Mouse (Mus musculus): ENCODE data around the gene Gstm3. TPM values are rescaled to one million over a fixed set of nuclear protein-coding genes. Genes with fewer than 3 reads are reported as not detected.
A peak's percentile ranks its signal among the peaks of the same experiment; 100 is the strongest.
"Not testable (repeated sequence)": the region's sequence is repeated elsewhere in the genome, so short reads cannot be mapped to it uniquely, and the experiment has no call there.

Gstm3 gene
- polyA plus RNA-seq, 1 experiment from 2014 or later = 54.0 TPM

- Histone ChIP-seq H3K4me2 (replicated peaks; ENCODE audit: low read depth) (no peak overlapping the region), H3K4me3 (ENCODE audit: low read depth, low read length) (no peak overlapping the region), H3K36me3 (ENCODE audit: control insufficient read depth, insufficient read depth, low read length) (no peaks in the 10 kb centered on the region), H3K27me3 (ENCODE audit: control insufficient read depth, insufficient read depth, low read length) (no peaks in the 10 kb centered on the region), H3K9ac (ENCODE audit: low read length) (no peak overlapping the region), H3K27ac (replicated peaks) (no peak overlapping the region), H3K4me1 (replicated peaks; ENCODE audit: control insufficient read depth, insufficient read depth) (no peaks in the 10 kb centered on the region), H3K9me3 (ENCODE audit: control insufficient read depth, low read length) (no peaks in the 10 kb centered on the region)
- DNase-seq (ENCODE audit: low spot score) (no peak), ATAC-seq (ENCODE audit: low FRiP score, low TSS enrichment) (no peak)
- 93% methylated on average over 5 of the region's 5 CpGs for WGBS
- TF ChIP-seq EP300 (optimal IDR thresholded peaks at IDR 0.05) (no peak), CTCF (IDR thresholded peaks at IDR 0.05; ENCODE audit: low read depth) (no peak)
Observed at GRCm38 (mm10) chr3:107966631-107967030, 2.5 kb downstream of the Gstm3 start.

- Histone ChIP-seq H3K27me3 (ENCODE audit: control insufficient read depth, insufficient read depth, low read length) (no peaks in the 10 kb centered on the region), H3K4me3 (ENCODE audit: low read depth, low read length) (no peak overlapping the region), H3K4me2 (replicated peaks; ENCODE audit: low read depth) (no peak overlapping the region), H3K9ac (ENCODE audit: low read length) (no peak overlapping the region), H3K4me1 (replicated peaks; ENCODE audit: control insufficient read depth, insufficient read depth) (no peaks in the 10 kb centered on the region), H3K9me3 (ENCODE audit: control insufficient read depth, low read length) (no peaks in the 10 kb centered on the region), H3K27ac (replicated peaks) (no peak overlapping the region), H3K36me3 (ENCODE audit: control insufficient read depth, insufficient read depth, low read length) (no peaks in the 10 kb centered on the region)
- no peak for TF ChIP-seq EP300 (optimal IDR thresholded peaks at IDR 0.05)
- no peak for TF ChIP-seq CTCF (IDR thresholded peaks at IDR 0.05; ENCODE audit: low read depth)
- DNase-seq (ENCODE audit: low spot score) (no peak), ATAC-seq (ENCODE audit: low FRiP score, low TSS enrichment) (no peak)
- 67% methylated on average over 1 of the region's 1 CpGs for WGBS
Observed at GRCm38 (mm10) chr3:107965592-107965991, 3.5 kb downstream of the Gstm3 start.

GRCm38 (mm10) chr3:107964656-107965308 lies 4.3 kb downstream of the Gstm3 start:
- TF ChIP-seq EP300 (optimal IDR thresholded peaks at IDR 0.05) (no peak), CTCF (IDR thresholded peaks at IDR 0.05; ENCODE audit: low read depth) (no peak)
- WGBS = 39% methylated on average over 5 of the region's 5 CpGs
- no peaks in the 10 kb centered on the region for H3K9me3 ChIP-seq (ENCODE audit: control insufficient read depth, low read length)
- ATAC-seq (ENCODE audit: low FRiP score, low TSS enrichment) (peak; percentile 56), DNase-seq (ENCODE audit: low spot score) (peak; percentile 65)
- H3K27ac ChIP-seq (replicated peaks) = peak overlapping the region; percentile 85
- no peaks in the 10 kb centered on the region for H3K36me3 ChIP-seq (ENCODE audit: control insufficient read depth, insufficient read depth, low read length)
- no peaks in the 10 kb centered on the region for H3K27me3 ChIP-seq (ENCODE audit: control insufficient read depth, insufficient read depth, low read length)
- no peak overlapping the region for H3K9ac ChIP-seq (ENCODE audit: low read length)
- no peak overlapping the region for H3K4me2 ChIP-seq (replicated peaks; ENCODE audit: low read depth)
- no peaks in the 10 kb centered on the region for H3K4me1 ChIP-seq (replicated peaks; ENCODE audit: control insufficient read depth, insufficient read depth)
- H3K4me3 ChIP-seq (ENCODE audit: low read depth, low read length) = no peak overlapping the region

- Histone ChIP-seq H3K27me3 (ENCODE audit: control insufficient read depth, insufficient read depth, low read length) (no peaks in the 10 kb centered on the region), H3K4me1 (replicated peaks; ENCODE audit: control insufficient read depth, insufficient read depth) (no peaks in the 10 kb centered on the region), H3K27ac (replicated peaks) (peak overlapping the region; percentile 85), H3K9ac (ENCODE audit: low read length) (no peak overlapping the region), H3K4me3 (ENCODE audit: low read depth, low read length) (no peak overlapping the region), H3K9me3 (ENCODE audit: control insufficient read depth, low read length) (no peaks in the 10 kb centered on the region), H3K4me2 (replicated peaks; ENCODE audit: low read depth) (no peak overlapping the region), H3K36me3 (ENCODE audit: control insufficient read depth, insufficient read depth, low read length) (no peaks in the 10 kb centered on the region)
- DNase-seq (ENCODE audit: low spot score) (no peak), ATAC-seq (ENCODE audit: low FRiP score, low TSS enrichment) (no peak)
- no peak for TF ChIP-seq EP300 (optimal IDR thresholded peaks at IDR 0.05)
- no peak for TF ChIP-seq CTCF (IDR thresholded peaks at IDR 0.05; ENCODE audit: low read depth)
- 81% methylated on average over 4 of the region's 4 CpGs for WGBS
Observed at GRCm38 (mm10) chr3:107964026-107964425, 5.1 kb downstream of the Gstm3 start.

GRCm38 (mm10) chr3:107955260-107955659 lies 13.8 kb downstream of the Gstm3 start:
- H3K27ac ChIP-seq (replicated peaks); H3K4me1 ChIP-seq (replicated peaks; ENCODE audit: control insufficient read depth, insufficient read depth); H3K4me3 ChIP-seq (ENCODE audit: low read depth, low read length); DNase-seq (ENCODE audit: low spot score); H3K4me2 ChIP-seq (replicated peaks; ENCODE audit: low read depth); H3K27me3 ChIP-seq (ENCODE audit: control insufficient read depth, insufficient read depth, low read length); H3K9ac ChIP-seq (ENCODE audit: low read length); H3K36me3 ChIP-seq (ENCODE audit: control insufficient read depth, insufficient read depth, low read length); H3K9me3 ChIP-seq (ENCODE audit: control insufficient read depth, low read length); ATAC-seq (ENCODE audit: low FRiP score, low TSS enrichment): not testable (repeated sequence)
- 86% methylated on average over 7 of the region's 9 CpGs for WGBS

- no peak overlapping the region for H3K27ac ChIP-seq (replicated peaks)
Observed at GRCm38 (mm10) chr3:107953906-107954305, 15.2 kb downstream of the Gstm3 start.

More at GRCm38 (mm10) chr3:107953906-107954305, 15.2 kb downstream of the Gstm3 start:
- no peaks in the 10 kb centered on the region for H3K27me3 ChIP-seq (ENCODE audit: control insufficient read depth, insufficient read depth, low read length)
- H3K9me3 ChIP-seq (ENCODE audit: control insufficient read depth, low read length) = no peaks in the 10 kb centered on the region
- 74% methylated on average over 5 of the region's 5 CpGs for WGBS
- no peak overlapping the region for H3K4me3 ChIP-seq (ENCODE audit: low read depth, low read length)
- H3K4me2 ChIP-seq (replicated peaks; ENCODE audit: low read depth) = no peak overlapping the region
- peak; percentile 9; the same call in 1 of the 2 replicates for ATAC-seq (ENCODE audit: low FRiP score, low TSS enrichment)
- H3K9ac ChIP-seq (ENCODE audit: low read length) = no peak overlapping the region
- no peak for DNase-seq (ENCODE audit: low spot score)
- H3K36me3 ChIP-seq (ENCODE audit: control insufficient read depth, insufficient read depth, low read length) = no peaks in the 10 kb centered on the region
- no peak for TF ChIP-seq CTCF (IDR thresholded peaks at IDR 0.05; ENCODE audit: low read depth)
- no peak for TF ChIP-seq EP300 (optimal IDR thresholded peaks at IDR 0.05)
- H3K4me1 ChIP-seq (replicated peaks; ENCODE audit: control insufficient read depth, insufficient read depth) = no peaks in the 10 kb centered on the region
